Mouse (Mus musculus): Measurements from ENCODE around the gene Cebpzos. TPM values are rescaled to one million over a fixed set of nuclear protein-coding genes. Genes with fewer than 3 reads are reported as not detected.

Cebpzos gene
- total RNA-seq, 2 experiments from 2014 or later: 27.2 to 33.5 TPM

- no peak overlapping the region for H3K4me3 ChIP-seq
- no peak overlapping the region for H3K27ac ChIP-seq
- TF ChIP-seq CTCF (conservative IDR thresholded peaks at IDR 0.05): no peak
- no peak for DNase-seq (ENCODE audit: low spot score in 2 of 2)
These were observed 43.2 kb downstream of the Cebpzos start for GRCm38 (mm10) chr17:78959473-78959872.

DNA sequence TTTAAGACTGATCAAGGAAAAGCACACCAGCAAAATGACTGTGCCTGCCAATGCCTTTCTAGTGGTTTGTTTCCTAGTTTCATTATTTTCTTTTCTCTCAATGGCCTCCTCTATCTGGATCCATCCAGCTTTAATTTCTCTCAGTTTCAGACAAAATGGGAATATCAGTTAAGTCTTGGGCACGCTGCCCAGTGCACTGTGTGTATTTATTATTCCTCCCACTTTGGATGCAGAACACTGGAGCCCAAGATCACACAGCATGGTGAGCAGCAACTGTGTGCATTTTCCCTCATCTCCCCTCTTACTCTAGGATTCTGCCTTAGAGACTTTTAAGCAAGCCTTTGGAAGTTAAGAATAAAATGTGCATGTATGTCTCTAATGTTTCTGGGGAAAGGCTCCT lies 48.1 kb downstream of the Cebpzos start:
- DNase-seq (ENCODE audit: low spot score in 2 of 2): peak; percentile 22 to 24
- TF ChIP-seq CTCF (conservative IDR thresholded peaks at IDR 0.05): no peak
- H3K27ac ChIP-seq: no peak overlapping the region

GRCm38 (mm10) chr17:78966092-78966883 lies 50.0 kb downstream of the Cebpzos start:
- H3K4me3 ChIP-seq: no peak overlapping the region

More for the DNA sequence above, 48.1 kb downstream of the Cebpzos start:
- H3K4me3 ChIP-seq: no peak overlapping the region

GRCm38 (mm10) chr17:78968500-78968899 lies 52.2 kb downstream of the Cebpzos start:
- 0 out of 2 replicates have a peak overlapping the region, but pooled peaks have one; percentile 18 for H3K27ac ChIP-seq
- H3K4me3 ChIP-seq: no peak overlapping the region
- DNase-seq (ENCODE audit: low spot score in 2 of 2): no peak
- no peak for TF ChIP-seq CTCF (conservative IDR thresholded peaks at IDR 0.05)

More at GRCm38 (mm10) chr17:78966092-78966883, 50.0 kb downstream of the Cebpzos start:
- no peak overlapping the region for H3K27ac ChIP-seq
- no peak for TF ChIP-seq CTCF (conservative IDR thresholded peaks at IDR 0.05)
- no peak for DNase-seq (ENCODE audit: low spot score in 2 of 2)

Other genes starting within 250 kb of the Cebpzos start
- gene Strn, start 179.3 kb upstream of the Cebpzos start, total RNA-seq (2021): 10 to 100 TPM; 57.6 to 59.9 TPM
- 10 to 100 TPM; 49.6 to 55.1 TPM for gene Heatr5b, start 81.1 kb upstream of the Cebpzos start, total RNA-seq (2021)
- gene Gpatch11, start 80.9 kb upstream of the Cebpzos start, total RNA-seq (2021): 10 to 100 TPM; 32.4 to 37.9 TPM
- gene Eif2ak2, start 33.9 kb upstream of the Cebpzos start, total RNA-seq (2021): 1 to 10 TPM; 5.4 to 6.2 TPM
- gene Sult6b1, start 9.5 kb upstream of the Cebpzos start, total RNA-seq (2021): not detected
- gene Cebpz, start 20.6 kb downstream of the Cebpzos start, total RNA-seq (2021): 10 to 100 TPM; 36.2 to 36.9 TPM
- gene Ndufaf7, start 20.6 kb downstream of the Cebpzos start, total RNA-seq (2021): 10 to 100 TPM; 53.9 to 55.4 TPM
- 10 to 100 TPM; 12.5 to 14.3 TPM for gene Prkd3, start 104.3 kb downstream of the Cebpzos start, total RNA-seq (2021)
- 10 to 100 TPM; 12.2 to 12.8 TPM for gene Qpct, start 135.4 kb downstream of the Cebpzos start, total RNA-seq (2021)